Mouse (Mus musculus) kidney, postnatal 0 days (tissue): ENCODE measurements around the gene Cd82. TPM values are rescaled to one million over a fixed set of nuclear protein-coding genes. Genes with fewer than 3 reads are reported as not detected.
A peak's percentile ranks its signal among the peaks of the same experiment; 100 is the strongest.

Experiments used
- ATAC-seq: fragments of 200-750 bp; cut with Nextera tagmentation; replicated peaks from 2 replicates; pipeline ENCODE4 v1.8.0; 2017; ENCODE audit warnings: low read depth, moderate number of reproducible peaks, moderate TSS enrichment, moderate library complexity; ENCODE audit not compliant: low FRiP score
- DNase-seq: peaks from one replicate; pipeline ENCODE4 v3.0.0-alpha.2; 2016; ENCODE audit warnings: low spot score
- H3K27ac ChIP-seq: fragments of 300-500 bp; sonication (generic); 2 replicates; pipeline ENCODE4 v1.5.1; 2014; ENCODE audit warnings: mild to moderate bottlenecking
- H3K27me3 ChIP-seq: fragments of 300-500 bp; sonication (generic); 2 replicates; pipeline ENCODE4 v1.6.1; 2014; ENCODE audit warnings: low read length, mixed read lengths; ENCODE audit not compliant: insufficient read depth
- H3K36me3 ChIP-seq: fragments of 300-500 bp; sonication (generic); 2 replicates; pipeline ENCODE4 v1.6.1; 2014; ENCODE audit warnings: low read length, mixed read lengths; ENCODE audit not compliant: insufficient read depth
- H3K4me1 ChIP-seq: fragments of 300-500 bp; sonication (generic); replicated peaks from 2 replicates; pipeline ENCODE4 v1.6.1; 2014; ENCODE audit warnings: antibody characterized with exemption, low read length, mixed read lengths; ENCODE audit not compliant: insufficient read depth
- H3K4me2 ChIP-seq: fragments of 300-500 bp; sonication (generic); 2 replicates; pipeline ENCODE4 v1.6.1; 2014; ENCODE audit warnings: mild to moderate bottlenecking, low read length, moderate library complexity, mixed read lengths
- H3K4me3 ChIP-seq: fragments of 300-500 bp; sonication (generic); replicated peaks from 2 replicates; pipeline ENCODE4 v1.5.1; 2014; ENCODE audit warnings: low read depth, low read length
- H3K9ac ChIP-seq: fragments of 300-500 bp; sonication (generic); 2 replicates; pipeline ENCODE4 v1.6.1; 2014; ENCODE audit warnings: low read depth, low read length
- H3K9me3 ChIP-seq: fragments of 300-500 bp; sonication (generic); replicated peaks from 2 replicates; pipeline ENCODE4 v1.6.1; 2016; ENCODE audit warnings: low read length, inconsistent platforms, mixed read lengths
- CTCF ChIP-seq: IDR thresholded peaks from 2 replicates; pipeline ENCODE4 v1.5.1; 2016; ENCODE audit warnings: antibody characterized with exemption, low read depth, mild to moderate bottlenecking, moderate library complexity
- WGBS: fragments of 180-500 bp; shearing (Covaris S2); extraction: QIAGEN DNeasy Blood & Tissue Kit; methylation state at CpG from one replicate; pipeline ENCODE4 v1.1.7; 2014; 5-methylcytosine and 5-hydroxymethylcytosine counted together
- polyA plus RNA-seq: library from polyadenylated mRNA; unstranded; fragments of >200 nt; fragmentation: Nextera tagmentation; extraction: Ambion mirVana; gene quantifications from 2 replicates; pipeline ENCODE4 v1.2.1, GENCODE M21; 2015

The Cd82 gene
- polyA plus RNA-seq, 1 experiment from 2014 or later = 85.1 TPM

DNA sequence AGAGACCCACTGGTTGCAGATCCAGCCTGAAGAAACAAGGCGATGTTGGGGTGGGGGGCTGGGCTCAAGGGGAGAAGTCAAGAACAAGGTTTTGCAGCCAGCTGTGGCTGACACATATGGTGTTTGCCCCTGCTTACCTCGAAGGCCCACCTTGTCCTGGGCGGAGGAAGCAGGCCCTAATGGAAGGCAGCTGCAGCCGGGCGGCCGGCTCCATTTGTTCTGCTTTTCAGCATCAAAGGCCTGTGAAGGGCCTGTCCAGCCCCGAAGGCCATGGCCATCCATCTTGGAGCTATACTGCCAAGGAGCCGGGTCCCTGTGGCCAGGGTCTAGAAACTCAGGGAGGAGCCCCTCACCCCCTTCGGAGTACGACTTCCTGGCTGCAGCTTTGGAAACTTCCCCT lies 38.4 kb upstream of the Cd82 start:
- DNase-seq (no peak), ATAC-seq (no peak)
- no peak overlapping the region for H3K27ac ChIP-seq
- H3K4me2 ChIP-seq = no peak overlapping the region
- H3K4me1 ChIP-seq = no peaks in the 10 kb centered on the region
- H3K9ac ChIP-seq = no peak overlapping the region
- WGBS = 34% methylated on average over 10 of the region's 10 CpGs
- H3K36me3 ChIP-seq = no peaks in the 10 kb centered on the region
- TF ChIP-seq CTCF = no peak
- no peak overlapping the region for H3K4me3 ChIP-seq
- H3K9me3 ChIP-seq = no peaks in the 10 kb centered on the region
- H3K27me3 ChIP-seq = no peaks in the 10 kb centered on the region

DNA sequence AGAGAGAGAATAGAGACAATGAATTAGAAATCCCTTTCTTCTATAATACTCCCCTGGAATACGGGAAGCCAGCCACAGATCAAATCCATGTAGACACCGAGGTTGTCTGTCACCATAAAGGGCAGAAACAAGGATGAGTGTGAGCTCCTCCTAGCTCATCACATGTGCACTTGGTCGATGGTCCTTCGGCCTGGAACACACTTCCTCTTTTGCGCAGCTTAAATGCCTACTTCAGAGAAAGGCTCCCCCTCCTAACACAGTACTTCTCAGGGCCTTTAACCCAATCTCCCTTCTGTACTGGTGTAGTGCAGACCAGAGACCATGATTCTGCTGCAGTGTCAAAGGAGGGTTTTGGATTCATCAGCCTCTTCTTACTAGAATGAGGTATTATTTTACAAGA lies 34.3 kb upstream of the Cd82 start:
- no peak for DNase-seq
- Histone ChIP-seq H3K9me3 (no peaks in the 10 kb centered on the region), H3K36me3 (no peaks in the 10 kb centered on the region), H3K4me2 (no peak overlapping the region), H3K4me3 (no peak overlapping the region), H3K4me1 (no peaks in the 10 kb centered on the region), H3K9ac (no peak overlapping the region), H3K27me3 (no peaks in the 10 kb centered on the region; the same call in 1 of the 2 replicates), H3K27ac (no peak overlapping the region)
- no peak for TF ChIP-seq CTCF
- ATAC-seq = no peak
- 86% methylated on average over 5 of the region's 5 CpGs for WGBS

DNA sequence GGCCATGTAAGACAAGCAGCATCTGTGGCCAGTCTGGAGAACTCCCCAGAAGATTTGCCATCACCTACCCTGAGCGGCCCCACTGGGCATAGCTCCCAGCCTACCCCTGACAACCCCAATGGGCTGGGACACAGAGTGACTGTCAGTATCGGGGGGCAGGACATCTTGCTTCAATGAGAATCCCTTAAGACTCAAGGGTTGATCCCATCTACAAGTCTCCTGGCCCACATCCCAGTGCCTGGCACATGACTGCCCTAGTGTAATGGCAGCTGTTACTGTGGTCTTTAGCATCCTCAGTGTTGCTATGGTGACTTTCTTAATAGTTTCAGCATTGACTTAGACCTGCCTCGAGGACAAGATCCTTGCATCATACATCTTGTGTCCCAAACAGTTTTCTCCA lies 32.2 kb upstream of the Cd82 start:
- WGBS = 82% methylated on average over 3 of the region's 3 CpGs
- Histone ChIP-seq H3K4me3 (no peak overlapping the region), H3K9me3 (no peaks in the 10 kb centered on the region), H3K4me1 (no peaks in the 10 kb centered on the region), H3K27ac (no peak overlapping the region), H3K9ac (no peak overlapping the region), H3K36me3 (no peaks in the 10 kb centered on the region), H3K4me2 (no peak overlapping the region), H3K27me3 (peaks cover 2% of the 10 kb centered on the region; the same call in 1 of the 2 replicates)
- no peak for TF ChIP-seq CTCF
- ATAC-seq = no peak
- DNase-seq = no peak

DNA sequence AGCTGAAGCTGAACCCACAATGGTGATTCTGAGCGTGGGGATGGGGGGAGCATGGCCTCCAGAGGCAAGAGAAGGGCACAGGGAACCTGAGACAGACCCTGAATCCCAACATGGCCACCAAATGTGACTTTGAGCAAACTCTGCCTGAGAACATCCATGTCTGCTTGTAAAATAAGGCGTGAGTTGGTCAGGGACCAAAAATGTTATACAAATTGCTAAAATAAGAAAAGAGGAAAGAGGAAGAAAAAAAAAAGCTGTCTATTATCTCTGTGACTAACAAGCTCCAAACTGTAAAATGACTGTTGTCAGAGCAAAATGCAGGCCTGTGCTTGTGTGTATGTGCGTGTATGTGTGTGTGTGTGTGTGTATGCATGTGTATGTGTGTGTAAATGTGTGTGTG lies 30.6 kb upstream of the Cd82 start:
- ATAC-seq (no peak), DNase-seq (no peak)
- Histone ChIP-seq H3K27ac (no peak overlapping the region), H3K9me3 (no peaks in the 10 kb centered on the region), H3K4me3 (no peak overlapping the region), H3K4me1 (no peaks in the 10 kb centered on the region), H3K9ac (no peak overlapping the region), H3K27me3 (peaks cover 2% of the 10 kb centered on the region; the same call in 1 of the 2 replicates), H3K4me2 (no peak overlapping the region), H3K36me3 (no peaks in the 10 kb centered on the region)
- TF ChIP-seq CTCF = no peak
- 69% methylated on average over 3 of the region's 3 CpGs for WGBS

DNA sequence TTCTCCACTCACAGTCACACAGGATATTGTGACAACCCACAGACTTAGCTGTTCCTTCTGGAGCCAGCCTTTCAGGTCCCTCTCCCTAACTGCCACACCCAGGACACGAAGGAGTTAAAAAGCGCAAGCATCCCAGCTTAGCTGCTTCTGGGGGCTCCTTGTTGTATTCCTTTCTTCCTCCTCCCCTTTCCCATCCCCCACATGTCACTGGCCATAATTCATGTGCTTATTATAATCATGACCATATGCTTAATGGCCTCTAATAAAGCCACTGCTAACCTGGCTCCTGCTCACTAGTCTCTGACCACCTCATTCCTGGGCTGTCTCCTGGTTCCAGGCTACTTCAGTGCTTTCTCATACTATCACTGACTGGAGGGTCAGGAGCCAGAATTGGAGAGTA lies 27.6 kb upstream of the Cd82 start:
- Histone ChIP-seq H3K9me3 (no peaks in the 10 kb centered on the region), H3K4me3 (no peak overlapping the region), H3K27me3 (peaks cover 2% of the 10 kb centered on the region; the same call in 1 of the 2 replicates), H3K4me1 (no peaks in the 10 kb centered on the region), H3K4me2 (no peak overlapping the region), H3K36me3 (no peaks in the 10 kb centered on the region), H3K9ac (no peak overlapping the region), H3K27ac (no peak overlapping the region)
- 72% methylated on average over 2 of the region's 2 CpGs for WGBS
- TF ChIP-seq CTCF = no peak
- DNase-seq = no peak
- ATAC-seq = no peak

DNA sequence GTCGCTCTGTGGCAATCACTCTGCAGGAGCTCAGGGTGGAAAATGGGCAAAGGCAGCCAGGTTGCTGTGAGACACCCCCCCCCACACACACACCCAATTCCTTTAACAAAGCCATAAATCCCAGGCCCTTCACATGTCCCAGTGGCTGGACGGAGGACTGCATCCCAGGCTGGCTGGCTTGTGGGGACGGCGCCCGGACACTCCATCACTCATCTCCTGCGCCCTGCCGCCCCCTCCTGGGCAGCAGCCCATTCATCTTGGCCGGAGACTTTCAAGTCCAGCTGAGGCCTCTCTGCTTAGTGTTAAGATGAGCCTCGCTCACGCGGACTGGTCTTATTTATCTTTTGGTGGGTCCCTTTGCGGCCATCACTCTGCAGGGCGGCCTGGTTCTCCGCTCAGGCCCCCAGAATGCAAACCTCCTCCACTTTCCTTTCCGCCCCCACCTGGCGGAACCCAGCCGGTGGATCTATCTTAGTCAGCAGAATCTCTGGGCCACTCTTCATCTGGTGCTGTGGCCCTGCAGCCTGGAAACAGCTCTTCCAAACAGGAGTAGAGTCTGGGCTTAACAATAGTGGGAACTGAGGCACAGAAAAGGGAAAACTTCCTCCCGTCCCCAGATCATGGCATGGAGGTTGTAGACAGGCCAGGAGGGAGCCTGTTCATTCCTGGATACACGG lies 26.1 kb upstream of the Cd82 start:
- 0 out of 2 replicates have a peak, but pooled peaks cover 2% of the 10 kb centered on the region for H3K27me3 ChIP-seq
- no peaks in the 10 kb centered on the region for H3K4me1 ChIP-seq
- peak; percentile 64 for DNase-seq
- no peak overlapping the region for H3K4me3 ChIP-seq
- H3K9ac ChIP-seq = no peak overlapping the region
- H3K27ac ChIP-seq = no peak overlapping the region
- ATAC-seq = peak; percentile 63
- peak; percentile 40 for TF ChIP-seq CTCF
- H3K4me2 ChIP-seq = no peak overlapping the region
- no peaks in the 10 kb centered on the region for H3K9me3 ChIP-seq
- H3K36me3 ChIP-seq = no peaks in the 10 kb centered on the region
- 28% methylated on average over 19 of the region's 19 CpGs for WGBS

DNA sequence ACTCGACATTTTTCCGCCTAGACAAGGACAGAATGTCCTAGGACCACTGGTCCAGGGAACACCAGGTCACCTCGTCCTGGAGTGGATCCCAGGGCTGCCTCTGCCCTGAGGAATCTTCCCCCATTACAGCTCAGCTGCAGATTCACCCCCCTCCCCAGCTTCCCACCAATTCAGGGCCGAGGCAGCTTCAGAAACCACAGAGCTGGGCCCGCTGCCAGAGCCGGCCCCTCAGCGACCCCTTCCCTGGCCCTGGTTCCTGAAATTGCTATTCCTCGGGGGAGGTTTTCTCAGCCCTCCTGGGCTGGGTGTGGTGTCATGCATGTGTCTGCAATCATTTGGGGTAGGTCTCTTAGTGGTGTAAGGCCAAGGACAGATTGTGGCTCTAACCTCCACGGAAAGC lies 22.5 kb upstream of the Cd82 start:
- 45% methylated on average over 9 of the region's 9 CpGs for WGBS
- Histone ChIP-seq H3K36me3 (no peaks in the 10 kb centered on the region), H3K9me3 (no peaks in the 10 kb centered on the region), H3K4me1 (no peaks in the 10 kb centered on the region), H3K27ac (no peak overlapping the region), H3K9ac (no peak overlapping the region), H3K4me2 (no peak overlapping the region), H3K27me3 (0 out of 2 replicates have a peak, but pooled peaks cover 2% of the 10 kb centered on the region), H3K4me3 (no peak overlapping the region)
- no peak for TF ChIP-seq CTCF
- peak; percentile 36 for DNase-seq
- ATAC-seq = no peak
